Mouse (Mus musculus) forebrain, embryonic 10.5 days (tissue): Measurements from ENCODE around the gene Zbtb2. TPM values are rescaled to one million over a fixed set of nuclear protein-coding genes. Genes with fewer than 3 reads are reported as not detected.

Source experiments
- DNase-seq: peaks from one replicate; pipeline ENCODE4 v3.0.0-alpha.2; 2017; ENCODE audit warnings: low spot score; ENCODE audit errors: extremely low spot score
- H3K27ac ChIP-seq: fragments of 300-500 bp; sonication (generic); 2 replicates; pipeline ENCODE4 v1.5.1; 2016; ENCODE audit warnings: mild to moderate bottlenecking
- H3K27me3 ChIP-seq: fragments of 300-500 bp; sonication (generic); 2 replicates; pipeline ENCODE4 v1.6.1; 2016; ENCODE audit warnings: mild to moderate bottlenecking; ENCODE audit not compliant: poor library complexity, severe bottlenecking
- H3K36me3 ChIP-seq: fragments of 300-500 bp; sonication (generic); replicated peaks from 2 replicates; pipeline ENCODE4 v1.6.1; 2016; ENCODE audit warnings: mild to moderate bottlenecking, moderate library complexity
- H3K4me1 ChIP-seq: fragments of 300-500 bp; sonication (generic); 2 replicates; pipeline ENCODE4 v1.6.1; 2016
- H3K4me3 ChIP-seq: fragments of 300-500 bp; sonication (generic); 2 replicates; pipeline ENCODE4 v1.5.1; 2016; ENCODE audit warnings: mild to moderate bottlenecking, moderate library complexity
- H3K9me3 ChIP-seq: fragments of 300-500 bp; sonication (generic); 2 replicates; pipeline ENCODE4 v1.6.1; 2016; ENCODE audit warnings: mild to moderate bottlenecking, moderate library complexity
- WGBS: fragments of 180-500 bp; shearing (Covaris S2); methylation state at CpG from one replicate; pipeline ENCODE4 v1.1.7; 2016; 5-methylcytosine and 5-hydroxymethylcytosine counted together
- polyA plus RNA-seq: library from polyadenylated mRNA; unstranded; fragments of >200 nt; fragmentation: Nextera tagmentation; extraction: Ambion mirVana; gene quantifications from 2 replicates; pipeline ENCODE4 v1.2.1, GENCODE M21; 2016

The Zbtb2 gene
- polyA plus RNA-seq, 1 experiment from 2014 or later = 19.7 TPM

DNA sequence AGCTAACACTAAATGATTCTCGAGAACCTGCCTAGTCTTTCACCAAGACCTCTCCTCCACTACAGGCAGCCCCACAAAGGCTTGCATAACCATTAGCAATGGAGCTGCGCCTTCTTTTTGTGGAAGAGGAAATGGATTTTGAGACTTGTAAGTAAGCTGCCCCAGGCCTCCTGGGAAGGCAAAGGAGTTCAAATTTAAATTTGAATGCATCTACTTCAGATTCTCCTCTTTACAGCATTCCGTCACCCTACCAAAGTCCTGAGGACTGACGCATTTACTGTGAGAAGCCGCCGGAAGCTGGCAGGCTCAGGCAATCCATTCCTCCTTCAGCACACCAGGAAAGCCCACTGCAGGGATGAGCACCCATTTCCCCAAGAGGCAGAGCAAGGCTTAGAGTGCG, 12.6 kb downstream of the Zbtb2 start:
- H3K36me3 ChIP-seq = peaks cover 38% of the 10 kb centered on the region
- no peak overlapping the region for H3K4me3 ChIP-seq
- H3K9me3 ChIP-seq = no peaks in the 10 kb centered on the region
- peaks cover 6% of the 10 kb centered on the region for H3K4me1 ChIP-seq
- no peak overlapping the region for H3K27ac ChIP-seq
- DNase-seq = no peak
- WGBS = 49% methylated on average over 7 of the region's 7 CpGs
- H3K27me3 ChIP-seq = no peaks in the 10 kb centered on the region

DNA sequence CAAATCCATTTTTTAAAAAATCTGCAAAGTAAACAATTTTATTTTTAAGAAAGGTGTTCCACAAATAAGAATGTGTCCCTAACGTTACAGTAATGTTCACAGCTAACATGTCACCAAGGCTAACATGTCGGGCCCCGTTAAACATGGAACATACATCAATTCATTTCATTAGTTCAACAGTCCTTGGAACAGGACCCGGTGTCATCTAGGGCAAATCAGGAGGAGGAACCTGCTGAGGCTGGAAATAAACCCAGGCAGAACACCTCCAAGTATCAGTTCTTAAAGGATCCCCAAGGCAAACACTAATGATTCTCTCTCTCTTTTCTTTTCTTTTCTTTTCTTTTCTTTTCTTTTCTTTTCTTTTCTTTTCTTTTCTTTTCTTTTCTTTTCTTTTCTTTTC, 13.2 kb downstream of the Zbtb2 start:
- peaks cover 6% of the 10 kb centered on the region for H3K4me1 ChIP-seq
- WGBS = 93% methylated on average over 4 of the region's 4 CpGs
- no peaks in the 10 kb centered on the region for H3K9me3 ChIP-seq
- DNase-seq = no peak
- no peak overlapping the region for H3K27ac ChIP-seq
- no peaks in the 10 kb centered on the region for H3K27me3 ChIP-seq
- H3K4me3 ChIP-seq = no peak overlapping the region
- H3K36me3 ChIP-seq = peaks cover 44% of the 10 kb centered on the region

DNA sequence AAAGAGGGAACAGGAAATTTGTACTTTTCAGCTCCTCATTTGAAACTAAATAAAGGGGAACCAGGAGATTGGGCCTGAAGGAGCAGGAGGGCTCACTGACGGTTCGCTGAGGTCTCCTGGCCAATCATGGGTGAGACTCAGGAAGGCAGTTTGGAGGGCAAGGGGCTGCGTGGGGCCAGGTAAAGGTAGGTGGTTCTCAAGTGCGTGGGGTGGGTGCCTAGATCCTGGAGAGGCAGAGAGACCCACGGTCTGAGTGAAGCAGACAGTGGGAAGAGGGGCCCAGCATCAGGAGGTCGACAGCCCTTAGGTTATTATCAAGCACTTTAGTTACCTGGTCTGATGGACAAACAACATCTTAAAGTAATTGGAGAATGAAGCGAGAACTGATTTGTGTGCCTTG, 13.7 kb downstream of the Zbtb2 start:
- no peak overlapping the region for H3K4me3 ChIP-seq
- H3K27ac ChIP-seq = no peak overlapping the region
- H3K4me1 ChIP-seq = peaks cover 6% of the 10 kb centered on the region
- no peaks in the 10 kb centered on the region for H3K9me3 ChIP-seq
- WGBS = 93% methylated on average over 7 of the region's 7 CpGs
- H3K27me3 ChIP-seq = no peaks in the 10 kb centered on the region
- no peak for DNase-seq
- peaks cover 49% of the 10 kb centered on the region for H3K36me3 ChIP-seq

DNA sequence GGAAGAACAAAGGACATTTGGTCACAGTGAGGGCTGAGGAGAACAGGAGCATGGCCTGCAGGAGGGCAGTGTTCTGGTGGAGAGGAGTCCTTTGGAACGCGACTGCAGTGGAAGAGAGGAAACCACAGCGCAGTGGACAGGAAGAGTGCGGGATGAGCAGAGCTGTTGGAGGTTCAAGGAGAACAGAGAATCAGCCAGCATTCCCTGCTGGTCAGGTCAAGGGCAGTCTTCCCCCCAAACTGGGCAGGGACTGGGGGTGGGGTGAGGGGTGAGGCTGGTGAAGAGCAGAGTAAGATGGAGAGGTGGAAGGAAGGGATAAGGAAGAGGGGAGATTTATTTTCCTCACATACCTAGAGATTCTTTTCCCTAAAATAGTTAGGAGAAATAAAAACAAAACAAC, 14.3 kb downstream of the Zbtb2 start:
- H3K4me3 ChIP-seq = no peak overlapping the region
- no peak for DNase-seq
- no peaks in the 10 kb centered on the region for H3K27me3 ChIP-seq
- H3K4me1 ChIP-seq = peaks cover 6% of the 10 kb centered on the region
- H3K36me3 ChIP-seq = peaks cover 55% of the 10 kb centered on the region
- H3K9me3 ChIP-seq = 0 out of 2 replicates have a peak, but pooled peaks cover 4% of the 10 kb centered on the region
- 88% methylated on average over 4 of the region's 4 CpGs for WGBS
- H3K27ac ChIP-seq = no peak overlapping the region

DNA sequence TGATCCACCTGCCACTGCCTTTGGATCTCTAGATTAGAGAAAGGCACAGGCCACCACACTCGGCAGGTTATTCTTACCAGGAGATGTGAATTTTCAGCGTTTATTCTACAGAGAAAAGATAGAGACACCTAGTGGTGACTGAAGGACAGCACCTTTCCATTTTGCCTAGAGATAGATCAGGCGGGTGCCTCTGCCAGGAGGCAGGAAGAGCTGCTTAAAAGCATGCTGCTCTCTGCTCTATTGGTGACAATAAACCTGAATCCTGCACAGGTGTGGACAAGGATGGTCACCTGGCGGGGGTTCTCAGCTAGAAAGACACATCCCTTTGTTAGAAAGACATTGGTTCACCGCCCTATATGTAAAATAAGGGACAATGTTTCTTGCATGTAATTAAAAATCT, 15.9 kb downstream of the Zbtb2 start:
- Histone ChIP-seq H3K9me3 (peaks cover 14% of the 10 kb centered on the region; the same call in 1 of the 2 replicates), H3K36me3 (peaks cover 71% of the 10 kb centered on the region), H3K27ac (no peak overlapping the region), H3K4me1 (peaks cover 6% of the 10 kb centered on the region), H3K27me3 (no peaks in the 10 kb centered on the region), H3K4me3 (no peak overlapping the region)
- 66% methylated on average over 5 of the region's 5 CpGs for WGBS
- no peak for DNase-seq

DNA sequence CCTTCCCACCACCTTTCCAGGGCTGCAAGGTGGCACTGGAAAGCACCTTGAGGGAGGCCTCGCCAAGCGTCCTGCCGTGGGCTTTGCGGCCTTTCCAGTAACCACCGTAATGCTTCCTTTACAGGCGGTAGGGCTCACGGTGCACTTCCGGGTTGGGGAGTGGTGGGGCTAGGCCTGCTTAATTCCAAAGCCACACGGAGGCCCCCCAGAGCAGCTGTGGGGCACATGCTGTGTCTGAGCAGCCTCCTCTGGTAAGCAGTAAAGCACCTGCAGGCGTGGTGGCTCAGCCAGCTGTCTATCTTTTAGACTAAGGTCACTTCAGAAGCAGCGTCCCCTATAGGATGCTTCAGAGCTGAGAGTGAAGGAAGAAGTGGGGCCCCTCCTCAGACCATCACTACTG, 17.8 kb downstream of the Zbtb2 start:
- WGBS = 94% methylated on average over 11 of the region's 11 CpGs
- peaks cover 1% of the 10 kb centered on the region for H3K4me1 ChIP-seq
- DNase-seq = no peak
- no peak overlapping the region for H3K27ac ChIP-seq
- H3K36me3 ChIP-seq = peaks cover 86% of the 10 kb centered on the region
- H3K27me3 ChIP-seq = no peaks in the 10 kb centered on the region
- no peak overlapping the region for H3K4me3 ChIP-seq
- peaks cover 14% of the 10 kb centered on the region; the same call in 1 of the 2 replicates for H3K9me3 ChIP-seq

DNA sequence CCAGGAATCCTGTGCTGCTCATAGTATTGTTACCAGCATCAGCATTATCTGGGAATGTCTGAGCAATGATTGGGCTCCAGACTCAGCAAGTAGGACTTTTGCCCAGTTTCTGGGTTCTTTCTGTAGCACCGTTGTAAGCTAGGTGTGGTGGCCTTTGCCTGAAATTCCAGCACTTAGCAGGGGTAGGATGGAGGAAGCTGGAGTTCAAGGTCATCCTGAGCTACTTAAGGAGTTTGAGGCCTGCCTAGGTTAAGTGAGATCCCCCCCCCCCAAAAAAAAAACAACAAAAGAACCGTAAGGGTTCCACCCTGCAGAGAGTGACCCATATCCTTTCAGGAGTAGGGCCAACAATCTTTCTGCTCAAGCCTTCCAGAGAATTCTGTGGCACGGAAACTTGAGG, 23.3 kb downstream of the Zbtb2 start:
- H3K36me3 ChIP-seq = peaks cover 47% of the 10 kb centered on the region
- H3K27ac ChIP-seq = no peak overlapping the region
- no peak overlapping the region for H3K4me3 ChIP-seq
- H3K27me3 ChIP-seq = no peaks in the 10 kb centered on the region
- H3K4me1 ChIP-seq = no peaks in the 10 kb centered on the region
- H3K9me3 ChIP-seq = peaks cover 29% of the 10 kb centered on the region
- no peak for DNase-seq
- 90% methylated on average over 3 of the region's 3 CpGs for WGBS

DNA sequence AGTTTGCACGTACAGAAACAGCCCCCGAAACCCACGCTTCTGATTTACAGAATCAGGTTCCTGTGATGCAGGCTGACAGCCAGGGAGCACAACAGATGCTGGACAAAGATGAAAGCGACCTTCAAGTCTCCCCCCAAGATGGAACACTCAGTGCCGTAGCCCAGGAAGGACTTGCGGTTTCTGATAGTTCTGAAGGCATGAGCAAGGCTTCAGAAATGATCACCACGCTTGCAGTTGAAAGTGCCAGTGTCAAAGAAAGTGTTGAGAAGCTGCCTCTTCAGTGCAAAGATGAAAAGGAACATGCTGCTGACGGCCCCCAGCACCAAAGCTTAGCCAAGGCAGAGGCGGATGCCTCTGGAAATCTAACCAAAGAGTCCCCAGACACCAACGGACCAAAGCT, 30.5 kb downstream of the Zbtb2 start:
- Histone ChIP-seq H3K27ac (no peak overlapping the region), H3K36me3 (peaks cover 41% of the 10 kb centered on the region), H3K9me3 (peaks cover 10% of the 10 kb centered on the region), H3K4me3 (no peak overlapping the region), H3K27me3 (no peaks in the 10 kb centered on the region), H3K4me1 (no peaks in the 10 kb centered on the region)
- DNase-seq = no peak
- WGBS = 90% methylated on average over 10 of the region's 10 CpGs

DNA sequence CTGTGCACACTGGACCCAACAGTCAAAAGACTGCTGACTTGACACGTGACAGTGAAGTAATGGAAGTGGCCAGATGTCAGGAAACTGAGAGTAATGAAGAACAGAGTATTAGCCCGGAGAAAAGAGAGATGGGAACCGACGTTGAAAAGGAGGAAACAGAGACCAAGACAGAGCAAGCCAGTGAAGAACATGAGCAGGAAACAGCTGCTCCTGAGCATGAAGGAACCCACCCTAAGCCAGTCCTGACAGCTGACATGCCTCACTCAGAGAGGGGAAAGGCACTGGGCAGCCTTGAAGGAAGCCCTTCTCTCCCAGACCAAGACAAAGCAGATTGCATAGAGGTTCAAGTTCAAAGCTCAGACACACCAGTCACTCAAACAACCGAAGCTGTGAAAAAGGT, 31.3 kb downstream of the Zbtb2 start:
- Histone ChIP-seq H3K27ac (no peak overlapping the region), H3K9me3 (0 out of 2 replicates have a peak, but pooled peaks cover 4% of the 10 kb centered on the region), H3K27me3 (no peaks in the 10 kb centered on the region), H3K4me3 (no peak overlapping the region), H3K36me3 (peaks cover 41% of the 10 kb centered on the region), H3K4me1 (no peaks in the 10 kb centered on the region)
- DNase-seq = no peak
- 93% methylated on average over 5 of the region's 5 CpGs for WGBS

DNA sequence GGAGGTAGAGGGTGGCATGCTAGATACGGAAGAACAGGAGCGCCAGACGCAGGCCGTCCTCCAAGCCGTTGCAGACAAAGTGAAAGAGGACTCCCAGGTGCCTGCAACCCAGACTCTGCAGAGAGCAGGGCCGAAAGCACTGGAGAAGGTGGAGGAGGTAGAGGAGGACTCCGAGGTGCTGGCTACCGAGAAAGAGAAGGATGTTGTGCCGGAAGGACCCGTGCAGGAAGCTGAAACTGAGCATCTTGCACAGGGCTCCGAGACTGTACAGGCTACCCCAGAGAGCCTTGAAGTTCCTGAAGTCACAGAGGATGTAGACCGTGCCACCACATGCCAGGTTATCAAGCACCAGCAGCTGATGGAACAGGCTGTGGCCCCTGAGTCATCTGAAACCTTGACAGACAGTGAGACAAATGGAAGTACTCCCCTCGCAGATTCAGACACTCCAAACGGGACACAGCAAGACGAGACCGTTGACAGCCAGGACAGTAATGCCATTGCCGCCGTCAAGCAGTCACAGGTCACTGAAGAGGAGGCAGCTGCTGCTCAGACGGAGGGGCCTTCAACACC, 31.9 kb downstream of the Zbtb2 start:
- no peak for DNase-seq
- Histone ChIP-seq H3K27me3 (no peaks in the 10 kb centered on the region), H3K9me3 (no peaks in the 10 kb centered on the region), H3K36me3 (peaks cover 41% of the 10 kb centered on the region), H3K4me1 (no peaks in the 10 kb centered on the region), H3K27ac (no peak overlapping the region), H3K4me3 (no peak overlapping the region)
- 94% methylated on average over 19 of the region's 19 CpGs for WGBS

DNA sequence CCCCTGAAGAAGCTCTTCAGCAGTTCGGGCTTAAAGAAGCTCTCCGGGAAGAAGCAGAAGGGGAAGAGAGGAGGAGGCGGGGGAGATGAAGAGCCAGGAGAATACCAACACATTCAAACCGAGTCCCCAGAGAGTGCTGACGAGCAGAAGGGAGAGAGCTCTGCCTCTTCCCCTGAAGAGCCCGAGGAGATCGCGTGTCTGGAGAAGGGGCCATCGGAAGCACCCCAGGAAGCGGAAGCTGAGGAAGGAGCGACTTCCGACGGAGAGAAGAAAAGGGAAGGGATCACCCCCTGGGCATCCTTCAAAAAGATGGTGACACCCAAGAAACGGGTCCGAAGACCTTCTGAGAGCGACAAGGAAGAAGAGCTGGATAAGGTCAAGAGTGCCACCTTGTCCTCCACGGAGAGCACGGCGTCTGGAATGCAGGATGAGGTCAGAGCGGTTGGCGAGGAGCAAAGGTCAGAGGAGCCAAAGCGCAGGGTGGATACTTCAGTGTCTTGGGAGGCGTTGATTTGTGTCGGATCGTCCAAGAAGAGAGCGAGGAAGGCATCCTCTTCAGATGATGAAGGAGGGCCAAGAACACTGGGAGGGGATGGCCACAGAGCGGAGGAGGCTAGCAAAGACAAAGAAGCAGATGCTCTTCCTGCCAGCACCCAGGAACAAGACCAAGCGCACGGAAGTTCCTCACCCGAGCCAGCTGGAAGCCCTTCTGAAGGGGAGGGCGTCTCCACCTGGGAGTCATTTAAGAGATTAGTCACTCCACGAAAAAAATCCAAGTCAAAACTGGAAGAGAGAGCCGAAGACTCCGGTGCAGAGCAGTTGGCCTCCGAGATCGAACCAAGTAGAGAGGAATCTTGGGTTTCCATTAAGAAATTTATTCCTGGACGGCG, 33.3 kb downstream of the Zbtb2 start:
- Histone ChIP-seq H3K27me3 (no peaks in the 10 kb centered on the region), H3K27ac (no peak overlapping the region), H3K36me3 (peaks cover 36% of the 10 kb centered on the region), H3K4me3 (no peak overlapping the region), H3K9me3 (no peaks in the 10 kb centered on the region), H3K4me1 (no peaks in the 10 kb centered on the region)
- DNase-seq = no peak
- 88% methylated on average over 38 of the region's 38 CpGs for WGBS

DNA sequence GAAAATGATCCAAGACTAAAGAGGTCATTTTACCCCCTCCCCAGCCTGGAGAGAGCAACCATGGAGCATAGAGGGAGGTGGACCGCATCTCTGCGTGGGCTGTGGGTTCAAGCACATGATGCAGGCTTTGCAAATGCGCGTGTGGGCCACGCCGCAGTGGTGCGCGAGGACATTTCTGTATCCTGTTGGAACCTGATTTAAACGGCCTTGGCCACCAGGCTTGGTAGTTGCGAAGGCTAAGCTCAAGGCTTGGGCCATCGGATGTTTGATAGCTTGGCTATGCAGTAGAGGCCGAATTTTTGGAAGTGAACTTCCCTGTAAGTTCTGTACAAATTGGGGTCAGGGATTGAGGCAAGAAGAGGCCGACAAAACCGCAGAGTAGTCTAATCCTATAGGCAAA, 40.3 kb downstream of the Zbtb2 start:
- Histone ChIP-seq H3K9me3 (no peaks in the 10 kb centered on the region), H3K4me1 (peaks cover 10% of the 10 kb centered on the region), H3K27me3 (no peaks in the 10 kb centered on the region), H3K27ac (no peak overlapping the region), H3K36me3 (peaks cover under 1% of the 10 kb centered on the region; the same call in 1 of the 2 replicates), H3K4me3 (no peak overlapping the region)
- DNase-seq = no peak
- WGBS = 95% methylated on average over 14 of the region's 14 CpGs

DNA sequence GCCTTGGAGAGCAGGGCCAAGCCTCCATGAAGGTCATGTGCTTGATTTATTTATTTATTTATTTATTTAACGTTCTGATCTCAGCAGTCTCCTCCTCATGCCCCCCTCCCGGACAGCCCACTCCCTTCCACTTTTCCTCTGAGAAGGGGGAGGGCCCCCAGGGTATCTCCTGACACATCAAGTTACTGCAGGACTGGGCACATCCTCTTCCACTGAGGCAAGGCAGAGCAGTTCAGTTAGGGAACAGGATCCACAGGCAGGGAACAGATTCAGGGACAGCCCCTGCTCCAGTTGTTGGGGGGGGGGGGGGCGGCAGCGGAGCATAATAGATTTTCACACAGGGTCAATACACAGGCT, 40.8 kb downstream of the Zbtb2 start:
- Histone ChIP-seq H3K27ac (no peak overlapping the region), H3K36me3 (no peaks in the 10 kb centered on the region), H3K4me1 (peaks cover 10% of the 10 kb centered on the region), H3K4me3 (peak overlapping the region; percentile 53), H3K27me3 (no peaks in the 10 kb centered on the region), H3K9me3 (no peaks in the 10 kb centered on the region)
- WGBS = 74% methylated on average over 4 of the region's 4 CpGs
- no peak for DNase-seq
